Mouse (Mus musculus) subcutaneous adipose tissue, adult 2 months (tissue): ENCODE results near the gene Oxsm. TPM values are rescaled to one million over a fixed set of nuclear protein-coding genes. Genes with fewer than 3 reads are reported as not detected.

Experiments used
- polyA plus RNA-seq: library from polyadenylated mRNA; depleted of rRNA; stranded (reverse); fragments of >200 nt; gene quantifications from 2 replicates; pipeline ENCODE4 v1.2.3, GENCODE M21; 2012; ENCODE audit warnings: low replicate concordance; rRNA removed

Gene Oxsm
- 9.6 and 15.3 TPM in 2 replicates for polyA plus RNA-seq

DNA sequence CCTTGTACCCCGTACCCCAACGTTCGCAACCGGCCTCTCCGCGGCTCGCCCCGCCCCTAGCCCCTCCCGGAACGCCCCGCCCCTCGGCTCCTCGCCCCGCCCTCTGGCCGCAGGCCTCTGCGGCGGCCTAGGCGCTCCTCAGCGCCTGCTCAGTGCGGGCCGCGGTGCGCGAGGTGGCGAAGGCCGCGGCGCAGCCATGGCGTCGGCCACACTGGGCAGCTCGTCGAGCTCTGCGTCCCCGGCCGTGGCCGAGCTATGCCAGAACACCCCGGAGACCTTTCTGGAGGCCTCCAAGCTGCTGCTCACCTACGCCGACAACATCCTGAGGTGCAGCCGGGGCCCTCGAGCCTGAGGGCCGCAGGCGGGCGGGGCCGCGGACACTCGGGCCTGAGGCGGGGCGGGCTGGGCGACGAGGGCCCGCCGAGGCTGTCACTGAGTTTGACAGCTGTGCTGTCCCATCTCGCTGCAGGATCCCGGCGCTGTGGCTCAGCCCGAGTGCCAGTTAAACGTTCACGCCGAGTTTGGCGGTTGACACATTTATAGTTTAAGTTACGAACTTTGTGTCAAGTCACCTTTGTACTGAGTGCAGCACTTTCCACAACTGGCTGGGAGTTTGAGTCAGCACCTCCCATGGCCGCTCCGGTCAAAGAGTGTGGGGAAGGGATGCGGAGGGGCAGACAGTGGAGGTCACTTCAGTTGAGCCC lies at the start of gene Oxsm, which contains the start of gene Ngly1:
Oxsm (minus strand) TSS at position 638 of the 704 bp plus-strand sequence.
Ngly1 (plus strand) TSS at position 110 of the 704 bp plus-strand sequence.

Other genes with a start within 250 kb of the Oxsm start
- gene Ngly1, start 528 bp downstream of the Oxsm start, polyA plus RNA-seq = 43.2 and 53.3 TPM in 2 replicates
- gene Top2b, start 115.4 kb upstream of the Oxsm start, polyA plus RNA-seq = 14.9 and 18.8 TPM in 2 replicates